Mouse (Mus musculus) CD4-positive, CD25-positive, alpha-beta regulatory T cell, adult 2 months (primary cell): Measurements from ENCODE around the gene Ckap5.

Experiments
- DNase-seq: peaks from one replicate; pipeline ENCODE4 v3.0.0-alpha.2; 2012; ENCODE audit warnings: low read depth, low spot score

Ckap5 gene

GRCm38 (mm10) chr2:91627486-91627885, 100.9 kb downstream of the Ckap5 start:
- no peak for DNase-seq

- no peak for DNase-seq
Measured at GRCm38 (mm10) chr2:91628171-91628570, 101.6 kb downstream of the Ckap5 start.

GRCm38 (mm10) chr2:91629682-91630081, 103.1 kb downstream of the Ckap5 start:
- DNase-seq = no peak

GRCm38 (mm10) chr2:91630384-91630783, 103.8 kb downstream of the Ckap5 start:
- DNase-seq = no peak

GRCm38 (mm10) chr2:91631826-91632225, 105.3 kb downstream of the Ckap5 start:
- DNase-seq = no peak

GRCm38 (mm10) chr2:91632316-91632715, 105.8 kb downstream of the Ckap5 start:
- no peak for DNase-seq

- no peak for DNase-seq
Measured at GRCm38 (mm10) chr2:91633334-91633977, 106.9 kb downstream of the Ckap5 start.

- no peak for DNase-seq
Measured at GRCm38 (mm10) chr2:91634841-91635240, 108.3 kb downstream of the Ckap5 start.

GRCm38 (mm10) chr2:91635486-91635885, 108.9 kb downstream of the Ckap5 start:
- no peak for DNase-seq

- DNase-seq = no peak
Measured at GRCm38 (mm10) chr2:91636229-91636628, 109.7 kb downstream of the Ckap5 start, which contains the start of gene F2. Gene F2 (minus strand): TSS chr2:91636414.

- DNase-seq = no peak
Measured at GRCm38 (mm10) chr2:91636727-91637338, 110.3 kb downstream of the Ckap5 start.

- DNase-seq = no peak
Measured at GRCm38 (mm10) chr2:91638931-91639330, 112.4 kb downstream of the Ckap5 start.

- DNase-seq = no peak
Measured at GRCm38 (mm10) chr2:91642825-91643415, 116.4 kb downstream of the Ckap5 start.

- peak; percentile 18 for DNase-seq
Measured at GRCm38 (mm10) chr2:91644021-91644420, 117.5 kb downstream of the Ckap5 start.

- DNase-seq = no peak
Measured at GRCm38 (mm10) chr2:91645354-91645753, 118.8 kb downstream of the Ckap5 start.

- no peak for DNase-seq
Measured at GRCm38 (mm10) chr2:91645811-91646210, 119.2 kb downstream of the Ckap5 start.

- DNase-seq = peak; percentile 87
Measured at GRCm38 (mm10) chr2:91646733-91647132, 120.2 kb downstream of the Ckap5 start.

- no peak for DNase-seq
Measured at GRCm38 (mm10) chr2:91649152-91649551, 122.6 kb downstream of the Ckap5 start.

- DNase-seq = peak; percentile 98
Measured at GRCm38 (mm10) chr2:91649553-91650359, 123.2 kb downstream of the Ckap5 start, which contains the start of the genes Zfp408 and Arhgap1. Gene Zfp408 (minus strand): TSS chr2:91649791. Gene Arhgap1 (plus strand): TSS chr2:91649860.

- DNase-seq = no peak
Measured at GRCm38 (mm10) chr2:91650360-91650995, 123.9 kb downstream of the Ckap5 start.

GRCm38 (mm10) chr2:91651458-91652258, 125.1 kb downstream of the Ckap5 start:
- peak; percentile 35 for DNase-seq
